Comparison of ENCODE assay signal across 23 mouse cellular contexts in genomic region chr3:51316876-51317275, GRCm38 (mm10).
"Had no signal": no experiment of that assay in that cellular context is flagged by ENCODE, and none has a peak within 500 bp of the region (broad histone marks: within the 10 kb centered on the region; RNA-seq: fewer than 3 reads in every experiment).

No protein-coding gene starts in this region.

- H3K4me2 ChIP-seq: heart, embryonic 12.5 days; hindbrain, embryonic 13.5 days; hindbrain, embryonic 15.5 days; kidney, embryonic 15.5 days; limb, embryonic 12.5 days; liver, embryonic 11.5 days; liver, embryonic 13.5 days had no signal

- H3K27me3 ChIP-seq: heart, embryonic 12.5 days; hindbrain, embryonic 13.5 days; hindbrain, embryonic 15.5 days; kidney, embryonic 15.5 days; limb, embryonic 12.5 days; liver, embryonic 13.5 days had no signal

- H3K27ac ChIP-seq: heart, adult 2 months; hindbrain, embryonic 13.5 days; hindbrain, embryonic 15.5 days; hindbrain, postnatal 0 days; kidney, embryonic 15.5 days; kidney, postnatal 0 days; left cerebral cortex, adult 2 months; limb, embryonic 10.5 days; limb, embryonic 12.5 days; liver, embryonic 13.5 days had no signal

- H3K4me3 ChIP-seq: heart, adult 2 months; heart, embryonic 12.5 days; hindbrain, embryonic 13.5 days; hindbrain, embryonic 15.5 days; kidney, embryonic 15.5 days; left cerebral cortex, adult 2 months; limb, embryonic 10.5 days; limb, embryonic 12.5 days; liver, embryonic 13.5 days had no signal

- H3K4me1 ChIP-seq: hindbrain, embryonic 13.5 days; hindbrain, embryonic 15.5 days had no signal

- ATAC-seq: forebrain, postnatal 0 days; hindbrain, postnatal 0 days; intestine, embryonic 16.5 days had no signal

- H3K9me3 ChIP-seq: hindbrain, embryonic 13.5 days; hindbrain, embryonic 15.5 days; kidney, embryonic 15.5 days; limb, embryonic 10.5 days; limb, embryonic 12.5 days; liver, embryonic 13.5 days had no signal

- H3K9ac ChIP-seq: forebrain, postnatal 0 days; heart, embryonic 12.5 days; hindbrain, embryonic 13.5 days; hindbrain, embryonic 15.5 days; kidney, embryonic 15.5 days; limb, embryonic 12.5 days; liver, embryonic 13.5 days had no signal

- DNase-seq: forebrain, postnatal 0 days; gastrocnemius, postnatal 14 days; gastrocnemius, postnatal 36 days; heart, adult 2 months; heart, postnatal 10 days; kidney, adult 11 months; kidney, adult 2 months; kidney, adult 9 months; kidney, postnatal 14 days; kidney, postnatal 36 days; liver; liver, embryonic 13.5 days had no signal
